Mouse (Mus musculus): ENCODE results near the gene D230025D16Rik. TPM values are rescaled to one million over a fixed set of nuclear protein-coding genes. Genes with fewer than 3 reads are reported as not detected.
"Not testable (repeated sequence)": the region's sequence is repeated elsewhere in the genome, so short reads cannot be mapped to it uniquely, and the experiment has no call there.

The D230025D16Rik gene
- polyA plus RNA-seq (2017; shearing (Covaris generic)), result 10 to 100 TPM; 13.9 to 14.2 TPM

GRCm38 (mm10) chr8:105224413-105225271 is at the start of gene D230025D16Rik:
D230025D16Rik (plus strand) TSS chr8:105225145.
- peak; percentile 92 for ATAC-seq

DNA sequence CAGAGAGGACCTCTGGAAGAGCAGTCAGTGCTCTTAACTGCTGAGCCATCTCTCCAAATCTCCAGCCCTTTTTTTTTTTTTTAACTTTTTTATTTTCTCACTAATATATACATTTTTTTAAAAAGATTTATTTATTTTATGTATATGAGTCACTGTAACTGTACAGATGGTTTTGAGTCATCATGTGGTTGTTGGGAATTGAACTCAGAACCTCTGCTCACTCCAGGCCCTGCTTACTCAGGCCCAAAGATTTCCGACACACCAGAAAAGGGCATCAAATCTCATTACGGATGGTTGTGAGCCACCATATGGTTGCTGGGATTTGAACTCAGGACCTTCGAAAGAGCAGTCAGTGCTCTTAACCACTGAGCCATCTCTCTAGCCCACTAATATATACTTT is 49.7 kb upstream of the D230025D16Rik start:
- not testable (repeated sequence) for ATAC-seq

GRCm38 (mm10) chr8:105178211-105178800 is 46.6 kb upstream of the D230025D16Rik start:
- ATAC-seq, result no peak

GRCm38 (mm10) chr8:105182201-105182600 is 42.7 kb upstream of the D230025D16Rik start:
- ATAC-seq, result no peak

DNA sequence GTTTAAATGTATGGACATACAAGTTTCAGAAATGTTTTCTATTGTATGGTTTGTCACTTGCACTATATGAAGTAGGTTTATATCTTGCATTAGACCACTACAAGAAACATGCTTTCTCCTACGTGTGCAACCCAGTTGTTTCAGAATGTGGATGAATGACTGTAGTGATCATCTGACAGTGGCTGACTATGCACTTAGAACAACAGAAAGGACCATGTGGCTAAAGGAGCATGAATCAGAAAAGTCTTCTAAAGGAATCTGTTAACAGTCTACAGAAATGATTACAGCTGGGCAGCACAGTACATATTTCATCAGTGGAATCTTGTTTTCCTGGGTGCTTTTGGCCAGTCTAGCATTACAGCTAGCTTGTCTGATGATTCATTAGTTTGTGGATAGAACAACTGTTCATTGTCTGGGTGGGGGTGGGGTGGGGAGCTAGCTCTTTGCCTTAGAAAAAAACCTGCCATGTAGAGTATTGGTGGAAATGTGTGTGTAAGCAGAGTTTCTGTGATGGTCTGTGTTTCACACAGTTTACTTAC is 38.4 kb upstream of the D230025D16Rik start:
- ATAC-seq, result no peak

- ATAC-seq, result no peak
These were observed 32.8 kb upstream of the D230025D16Rik start for GRCm38 (mm10) chr8:105192182-105192581.

DNA sequence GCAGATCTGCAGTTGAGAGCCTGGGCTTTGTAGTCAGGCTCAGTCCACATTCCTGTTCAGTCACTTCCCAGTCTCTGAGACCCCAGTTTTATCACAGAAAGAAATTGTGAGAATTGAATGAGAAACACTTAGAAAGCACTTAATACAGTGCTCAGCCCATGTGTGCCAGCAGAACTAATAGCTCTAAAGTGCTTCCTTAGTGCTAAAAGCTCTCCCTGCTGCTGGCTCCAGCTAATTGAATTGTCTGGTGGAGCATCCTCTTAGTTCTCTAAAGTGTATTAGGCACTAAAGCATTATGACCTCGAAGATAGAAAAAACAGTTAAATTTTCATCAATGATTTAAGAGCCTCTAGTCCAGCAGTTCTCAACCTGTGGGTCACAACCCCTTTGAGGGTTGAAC is 19.2 kb upstream of the D230025D16Rik start:
- no peak for ATAC-seq

DNA sequence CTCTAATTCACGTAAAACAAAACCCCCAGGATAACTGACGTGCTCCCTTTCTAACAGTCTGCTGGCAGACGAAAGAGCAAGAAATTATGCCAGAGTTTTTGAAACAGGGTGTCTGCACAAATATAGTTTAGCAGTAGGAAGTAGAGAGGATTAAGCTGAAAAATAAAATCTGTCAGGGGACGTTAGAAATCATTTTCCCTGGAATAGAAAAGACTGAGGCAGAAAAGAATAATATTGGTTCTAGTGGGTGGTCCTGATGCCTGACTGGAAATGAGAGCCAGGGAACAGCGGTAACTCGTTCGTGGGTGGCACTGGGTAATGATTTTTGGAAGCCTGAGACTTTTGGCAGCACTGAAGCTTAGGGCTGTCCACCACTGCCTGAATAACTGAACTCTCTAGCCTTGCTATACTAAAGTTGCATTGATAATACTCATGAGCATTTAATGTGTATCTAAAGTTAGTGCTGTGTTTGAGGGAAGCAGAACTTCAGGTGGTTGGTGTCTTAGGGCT is 18.1 kb upstream of the D230025D16Rik start:
- no peak for ATAC-seq

GRCm38 (mm10) chr8:105207675-105208273 is 17.2 kb upstream of the D230025D16Rik start:
- ATAC-seq, result no peak

- no peak for ATAC-seq
These were observed 15.5 kb upstream of the D230025D16Rik start for GRCm38 (mm10) chr8:105209153-105210110.

DNA sequence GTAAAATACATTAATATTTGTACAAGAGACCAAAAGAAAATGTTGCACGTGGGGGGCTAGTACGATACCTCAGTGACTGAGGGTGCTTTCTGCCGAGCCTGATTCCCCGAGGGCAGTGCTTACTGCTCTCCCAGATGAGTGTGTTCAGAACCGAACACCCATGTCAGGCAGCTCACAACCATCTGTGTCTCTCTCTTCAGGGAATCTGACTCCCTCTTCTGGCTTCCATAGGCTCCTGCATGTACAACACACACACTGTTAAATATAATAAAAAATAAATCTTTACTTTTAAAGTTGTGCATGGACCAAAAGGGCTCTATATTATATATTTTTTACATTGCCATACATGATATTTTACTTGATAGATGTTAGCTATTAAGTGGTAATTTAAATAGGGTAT is 10.8 kb upstream of the D230025D16Rik start:
- ATAC-seq, result no peak

DNA sequence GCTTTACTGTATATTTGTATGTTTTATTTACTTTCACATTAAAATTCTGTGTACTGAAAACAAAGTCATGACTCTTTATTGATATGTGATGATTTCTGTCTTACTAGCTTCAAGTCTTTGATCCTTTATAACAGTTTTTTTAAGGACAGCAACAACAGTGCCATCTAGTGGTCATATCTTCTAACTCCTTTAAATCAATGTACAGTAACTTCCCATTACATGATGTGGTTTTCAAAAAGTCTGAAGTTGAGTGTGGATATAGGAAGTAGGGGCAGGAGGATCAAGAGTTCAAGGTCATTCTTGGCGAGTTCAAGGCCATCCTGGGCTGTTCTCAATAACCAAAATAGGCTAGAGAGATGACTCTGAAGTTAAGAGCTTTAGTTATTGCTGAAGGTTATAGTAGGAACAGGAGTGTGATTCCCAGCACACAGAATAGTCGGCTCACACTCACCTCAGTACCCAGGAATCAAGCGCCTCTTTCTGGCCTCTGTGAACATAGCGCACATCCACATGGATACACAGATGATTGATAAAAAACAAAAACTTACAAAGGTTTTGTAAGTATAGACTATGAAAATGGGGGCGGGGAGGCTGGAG is 6.9 kb upstream of the D230025D16Rik start:
- peak; percentile 83 for ATAC-seq

- no peak for ATAC-seq
These were observed 1.1 kb upstream of the D230025D16Rik start for GRCm38 (mm10) chr8:105223850-105224249.

DNA sequence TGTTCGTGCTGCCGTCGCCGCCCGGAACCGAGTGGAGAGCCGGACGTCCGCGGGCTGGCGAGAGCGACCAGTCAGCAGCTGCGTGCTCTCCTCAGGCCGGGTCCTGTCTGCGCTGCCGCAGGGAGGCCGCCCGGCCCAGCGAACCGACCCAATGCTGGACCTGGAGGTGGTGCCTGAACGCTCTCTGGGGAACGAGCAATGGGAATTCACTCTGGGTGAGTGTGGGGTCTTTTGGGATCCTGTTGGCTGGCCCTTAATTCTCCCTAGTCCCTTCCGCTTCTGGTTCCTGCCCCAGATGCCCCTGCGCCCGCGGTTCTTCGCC is 288 bp downstream of the D230025D16Rik start:
- peak; percentile 54 for ATAC-seq

- no peak for ATAC-seq
These were observed 972 bp downstream of the D230025D16Rik start for GRCm38 (mm10) chr8:105225917-105226316.

GRCm38 (mm10) chr8:105231503-105232320 is 6.8 kb downstream of the D230025D16Rik start:
- ATAC-seq, result no peak

- not testable (repeated sequence) for ATAC-seq
These were observed 7.4 kb downstream of the D230025D16Rik start for GRCm38 (mm10) chr8:105232321-105232693.

- no peak for ATAC-seq
These were observed 8.4 kb downstream of the D230025D16Rik start for GRCm38 (mm10) chr8:105233126-105233935.

GRCm38 (mm10) chr8:105235206-105235605 is 10.3 kb downstream of the D230025D16Rik start:
- no peak for ATAC-seq

Data from CD4-positive, CD25-positive, alpha-beta regulatory T cell, adult 4 months (primary cell).